In the genomic region with DNA sequence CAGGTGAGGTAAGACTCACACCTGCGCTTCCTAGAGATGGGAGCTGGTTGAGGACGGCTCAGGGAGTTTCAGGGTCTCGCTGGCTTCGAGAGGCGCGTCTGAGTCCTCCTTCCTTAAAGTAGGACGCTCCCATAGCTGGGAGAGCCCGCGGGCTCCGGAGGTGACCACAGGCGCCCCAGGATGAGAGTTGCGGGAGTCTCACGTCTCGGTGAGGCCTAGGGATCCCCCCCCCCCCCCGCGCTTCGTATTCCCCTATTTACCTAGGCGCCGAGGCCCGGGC, we compare ENCODE assay signal across 8 mouse cellular contexts. TPM values are rescaled to one million over a fixed set of nuclear protein-coding genes. Genes with fewer than 3 reads are reported as not detected.
DNase-seq lines count a peak whose midpoint lies in the region; ATAC-seq and TF ChIP-seq lines count a peak whose summit lies in the region.

No protein-coding gene starts in this region.

- peak overlapping the region; percentile 94 for H3K9ac ChIP-seq in liver, embryonic 13.5 days

- peaks cover 21% of the 10 kb centered on the region for H3K4me1 ChIP-seq in thymus, adult 2 months (replicated peaks; ENCODE audit: control insufficient read depth, insufficient read depth, low read length)
- H3K4me1 ChIP-seq in liver, embryonic 13.5 days (replicated peaks), result peaks cover 67% of the 10 kb centered on the region

- H3K4me2 ChIP-seq in liver, embryonic 13.5 days, result peak overlapping the region; percentile 90

- TF ChIP-seq POLR2A in thymus, adult 2 months (IDR thresholded peaks at IDR 0.05; ENCODE audit: control insufficient read depth, extremely low read depth, insufficient read depth, low read length, poor library complexity), result no peak

- no peak for TF ChIP-seq CTCF in gastrocnemius, adult 2 months (IDR thresholded peaks at IDR 0.05)
- no peak for TF ChIP-seq CTCF in thymus, adult 2 months (IDR thresholded peaks at IDR 0.05; ENCODE audit: borderline replicate concordance, control insufficient read depth, extremely low read depth, insufficient read depth, low read length, poor library complexity)

- no peak for DNase-seq in gastrocnemius, adult 2 months
- no peak for DNase-seq in gastrocnemius, postnatal 10 days
- DNase-seq in thymus, adult 2 months, result no peak
- no peak for DNase-seq in thymus, postnatal 4 days
- DNase-seq in liver, embryonic 13.5 days, result no peak
- no peak for DNase-seq in left cerebral cortex, adult 8-10 months (ENCODE audit: low spot score in 2 of 2)

- peak overlapping the region; percentile 74 for H3K4me3 ChIP-seq in gastrocnemius, adult 2 months
- H3K4me3 ChIP-seq in thymus, adult 2 months (ENCODE audit: control insufficient read depth, insufficient read depth, low read length), result peak overlapping the region; percentile 41
- H3K4me3 ChIP-seq in liver, embryonic 13.5 days (replicated peaks), result peak overlapping the region; percentile 85

- 1% methylated on average over 20 of the region's 20 CpGs for WGBS in thymus, adult 2 months
- 1% methylated on average over 13 of the region's 20 CpGs for WGBS in liver, embryonic 13.5 days (ENCODE audit: insufficient replicate concordance)

- intact Hi-C loops in gastrocnemius, adult 2 months (cut with DNase I), result loop anchor here (1.0 kb wide), 1 partner anchor 29 kb away; no protein-coding TSS in a partner anchor

- peak; percentile 17 for ATAC-seq in liver, embryonic 13.5 days (ENCODE audit: low read depth)
- no peak for ATAC-seq in megakaryocyte progenitor cell, adult 5-6 weeks (replicated peaks; ENCODE audit: poor library complexity)
- no peak for ATAC-seq in CD4-positive, CD25-positive, alpha-beta regulatory T cell, adult 4 months

- H3K27ac ChIP-seq in gastrocnemius, adult 2 months, result peak overlapping the region; percentile 85
- H3K27ac ChIP-seq in thymus, adult 2 months (ENCODE audit: control insufficient read depth, insufficient read depth, low read length), result no peak overlapping the region
- H3K27ac ChIP-seq in liver, embryonic 13.5 days, result peak overlapping the region; percentile 96

- H3K9me3 ChIP-seq in liver, embryonic 13.5 days (replicated peaks), result no peaks in the 10 kb centered on the region

- H3K36me3 ChIP-seq in thymus, adult 2 months (ENCODE audit: control insufficient read depth, insufficient read depth, low read length), result no peaks in the 10 kb centered on the region
- H3K36me3 ChIP-seq in liver, embryonic 13.5 days, result peaks cover 3% of the 10 kb centered on the region

- no peaks in the 10 kb centered on the region for H3K27me3 ChIP-seq in thymus, adult 2 months (ENCODE audit: control insufficient read depth, insufficient read depth, low read length)
- peaks cover 41% of the 10 kb centered on the region for H3K27me3 ChIP-seq in liver, embryonic 13.5 days

RNA-seq across cellular contexts. Expression of gene Dok4, which starts 0.3 kb away (rescaled TPM):
- 1 to 10 TPM; 2.7 to 6.1 TPM for total RNA-seq in gastrocnemius, adult 2 months (2021)
- 10 to 100 TPM; 11.4 TPM for total RNA-seq in gastrocnemius, postnatal 10 days (2021)
- 3.1 and 4.9 TPM in 2 replicates for polyA plus RNA-seq in thymus, adult 2 months (2012; rRNA removed)
- polyA plus RNA-seq in liver, embryonic 13.5 days (2015; fragmentation: Nextera tagmentation; extraction: Ambion mirVana), result 9.3 and 9.8 TPM in 2 replicates
- 0.49 TPM in 1 of 2 replicates, not detected in the other for total RNA-seq in megakaryocyte progenitor cell, adult 5-6 weeks (2015)
- total RNA-seq in megakaryocyte progenitor cell, adult 5-6 weeks (2017), result 0.14 and 0.37 TPM in 2 replicates
- 10 to 100 TPM; 15.1 to 18.3 (median 17.3) TPM for total RNA-seq in left cerebral cortex, adult 8-10 months (2022)
- polyA plus RNA-seq in CD4-positive, CD25-positive, alpha-beta regulatory T cell, adult 4 months (2017; shearing (Covaris generic)), result 1 to 10 TPM in 1 of 2 experiments, under 1 TPM in 1; 0.92 to 1.1 TPM

RNA-seq across cellular contexts. Expression of gene Polr2c, which starts 18.6 kb away (rescaled TPM):
- total RNA-seq in gastrocnemius, adult 2 months (2021), result 10 to 100 TPM; 47.3 to 49.8 TPM
- total RNA-seq in gastrocnemius, postnatal 10 days (2021), result 10 to 100 TPM; 37.6 to 43.6 TPM
- 146 and 160 TPM in 2 replicates for polyA plus RNA-seq in thymus, adult 2 months (2012; rRNA removed)
- polyA plus RNA-seq in liver, embryonic 13.5 days (2015; fragmentation: Nextera tagmentation; extraction: Ambion mirVana), result 94.5 and 95.3 TPM in 2 replicates
- total RNA-seq in megakaryocyte progenitor cell, adult 5-6 weeks (2015), result 64.3 and 66.4 TPM in 2 replicates
- total RNA-seq in megakaryocyte progenitor cell, adult 5-6 weeks (2017), result 55.2 and 65.0 TPM in 2 replicates
- total RNA-seq in left cerebral cortex, adult 8-10 months (2022), result 10 to 100 TPM; 64.6 to 75.4 (median 67.0) TPM
- 100 to 1,000 TPM in 1 of 2 experiments, 10 to 100 TPM in 1; 87.2 to 106 TPM for polyA plus RNA-seq in CD4-positive, CD25-positive, alpha-beta regulatory T cell, adult 4 months (2017; shearing (Covaris generic))

RNA-seq across cellular contexts. Expression of gene Ciapin1, which starts 37.7 kb away (rescaled TPM):
- 10 to 100 TPM; 29.7 to 44.5 TPM for total RNA-seq in gastrocnemius, adult 2 months (2021)
- total RNA-seq in gastrocnemius, postnatal 10 days (2021), result 10 to 100 TPM; 32.5 to 33.1 TPM
- 49.2 and 53.5 TPM in 2 replicates for polyA plus RNA-seq in thymus, adult 2 months (2012; rRNA removed)
- 66.7 and 68.0 TPM in 2 replicates for polyA plus RNA-seq in liver, embryonic 13.5 days (2015; fragmentation: Nextera tagmentation; extraction: Ambion mirVana)
- total RNA-seq in megakaryocyte progenitor cell, adult 5-6 weeks (2015), result 29.3 and 34.5 TPM in 2 replicates
- total RNA-seq in megakaryocyte progenitor cell, adult 5-6 weeks (2017), result 49.1 and 58.0 TPM in 2 replicates
- 10 to 100 TPM; 70.8 to 75.9 (median 72.0) TPM for total RNA-seq in left cerebral cortex, adult 8-10 months (2022)
- 100 to 1,000 TPM in 1 of 2 experiments, 10 to 100 TPM in 1; 79.2 to 108 TPM for polyA plus RNA-seq in CD4-positive, CD25-positive, alpha-beta regulatory T cell, adult 4 months (2017; shearing (Covaris generic))

RNA-seq across cellular contexts. Expression of gene Coq9, which starts 37.7 kb away (rescaled TPM):
- 100 to 1,000 TPM; 359 to 480 TPM for total RNA-seq in gastrocnemius, adult 2 months (2021)
- 100 to 1,000 TPM; 255 to 307 TPM for total RNA-seq in gastrocnemius, postnatal 10 days (2021)
- 166 and 176 TPM in 2 replicates for polyA plus RNA-seq in thymus, adult 2 months (2012; rRNA removed)
- 51.4 and 51.5 TPM in 2 replicates for polyA plus RNA-seq in liver, embryonic 13.5 days (2015; fragmentation: Nextera tagmentation; extraction: Ambion mirVana)
- 30.4 and 36.1 TPM in 2 replicates for total RNA-seq in megakaryocyte progenitor cell, adult 5-6 weeks (2015)
- 54.2 and 57.8 TPM in 2 replicates for total RNA-seq in megakaryocyte progenitor cell, adult 5-6 weeks (2017)
- 100 to 1,000 TPM in 1 of 4 experiments, 10 to 100 TPM in 3; 75.6 to 104 (median 90.6) TPM for total RNA-seq in left cerebral cortex, adult 8-10 months (2022)
- 10 to 100 TPM; 45.6 to 67.5 TPM for polyA plus RNA-seq in CD4-positive, CD25-positive, alpha-beta regulatory T cell, adult 4 months (2017; shearing (Covaris generic))

RNA-seq across cellular contexts. Expression of gene Ccdc102a, which starts 42.1 kb away (rescaled TPM):
- 1 to 10 TPM; 3.0 to 3.8 TPM for total RNA-seq in gastrocnemius, adult 2 months (2021)
- total RNA-seq in gastrocnemius, postnatal 10 days (2021), result 10 to 100 TPM; 10.3 to 15.1 TPM
- 6.8 and 7.2 TPM in 2 replicates for polyA plus RNA-seq in thymus, adult 2 months (2012; rRNA removed)
- polyA plus RNA-seq in liver, embryonic 13.5 days (2015; fragmentation: Nextera tagmentation; extraction: Ambion mirVana), result 3.5 TPM in 2 replicates
- total RNA-seq in megakaryocyte progenitor cell, adult 5-6 weeks (2015), result 0.25 and 0.32 TPM in 2 replicates
- total RNA-seq in megakaryocyte progenitor cell, adult 5-6 weeks (2017), result 1.2 and 1.3 TPM in 2 replicates
- 1 to 10 TPM; 1.2 to 2.2 (median 1.8) TPM for total RNA-seq in left cerebral cortex, adult 8-10 months (2022)
- polyA plus RNA-seq in CD4-positive, CD25-positive, alpha-beta regulatory T cell, adult 4 months (2017; shearing (Covaris generic)), result not detected
